Comparison of ENCODE assay signal across 15 mouse cellular contexts in genomic region chr12:87137439-87138341, GRCm38 (mm10). TPM values are rescaled to one million over a fixed set of nuclear protein-coding genes. Genes with fewer than 3 reads are reported as not detected.
DNase-seq lines count a peak whose midpoint lies in the region; ATAC-seq lines count a peak whose summit lies in the region.
"Had no signal": no experiment of that assay in that cellular context is flagged by ENCODE, and none has a peak within 500 bp of the region (broad histone marks: within the 10 kb centered on the region; RNA-seq: fewer than 3 reads in every experiment).

No protein-coding gene starts in this region.

- ATAC-seq in embryonic facial prominence, embryonic 12.5 days (ENCODE audit: insufficient number of reproducible peaks, insufficient read depth, low FRiP score, low TSS enrichment) = 0 out of 2 replicates have a peak, but pooled peaks have one; percentile 52
- peak; percentile 69; the same call in 1 of the 2 replicates for ATAC-seq in hindbrain, embryonic 13.5 days (ENCODE audit: low FRiP score)
- peak; percentile 75; the same call in 1 of the 2 replicates for ATAC-seq in midbrain, embryonic 16.5 days

- H3K27ac ChIP-seq in embryonic facial prominence, embryonic 12.5 days = no peak overlapping the region
- H3K27ac ChIP-seq in hindbrain, embryonic 13.5 days = peak overlapping the region; percentile 78
- H3K27ac ChIP-seq in midbrain, embryonic 16.5 days (ENCODE audit: low read length) = peak overlapping the region; percentile 55; the same call in 1 of the 2 replicates
- H3K27ac ChIP-seq: liver, embryonic 14.5 days had no signal

- DNase-seq in brain, adult 2 months (ENCODE audit: low read depth, low spot score) = peak; percentile 35
- no peak for DNase-seq in kidney, adult 8-10 months
- DNase-seq in urinary bladder, postnatal 14 days (ENCODE audit: low spot score) = no peak
- no peak for DNase-seq in layer of hippocampus, postnatal 14 days (ENCODE audit: low spot score in 2 of 2)
- DNase-seq: cerebellum, adult 9-10 months; heart, adult 11 months; heart, postnatal 4 days; kidney, postnatal 14 days; lung, postnatal 4 days; spleen, adult 18-20 months; thymus, adult 18-20 months had no signal

- H3K36me3 ChIP-seq in embryonic facial prominence, embryonic 12.5 days = no peaks in the 10 kb centered on the region; the same call in 1 of the 2 replicates
- H3K36me3 ChIP-seq in hindbrain, embryonic 13.5 days = peaks cover 27% of the 10 kb centered on the region
- 0 out of 2 replicates have a peak, but pooled peaks cover 2% of the 10 kb centered on the region for H3K36me3 ChIP-seq in midbrain, embryonic 16.5 days (ENCODE audit: control insufficient read depth, insufficient read depth, low read length)

- H3K27me3 ChIP-seq in embryonic facial prominence, embryonic 12.5 days = no peaks in the 10 kb centered on the region
- H3K27me3 ChIP-seq in hindbrain, embryonic 13.5 days = no peaks in the 10 kb centered on the region
- no peaks in the 10 kb centered on the region for H3K27me3 ChIP-seq in midbrain, embryonic 16.5 days (ENCODE audit: control insufficient read depth, insufficient read depth, low read depth, low read length)

- no peak overlapping the region for H3K4me3 ChIP-seq in embryonic facial prominence, embryonic 12.5 days
- H3K4me3 ChIP-seq in hindbrain, embryonic 13.5 days = no peak overlapping the region
- H3K4me3 ChIP-seq in midbrain, embryonic 16.5 days (ENCODE audit: low read depth, low read length) = no peak overlapping the region

- H3K9me3 ChIP-seq in embryonic facial prominence, embryonic 12.5 days = no peaks in the 10 kb centered on the region
- H3K9me3 ChIP-seq in hindbrain, embryonic 13.5 days = no peaks in the 10 kb centered on the region
- H3K9me3 ChIP-seq in midbrain, embryonic 16.5 days (replicated peaks; ENCODE audit: control insufficient read depth, low read length, poor library complexity, severe bottlenecking) = no peaks in the 10 kb centered on the region

- no peaks in the 10 kb centered on the region for H3K4me1 ChIP-seq in embryonic facial prominence, embryonic 12.5 days
- H3K4me1 ChIP-seq in hindbrain, embryonic 13.5 days (replicated peaks) = peaks cover 12% of the 10 kb centered on the region
- H3K4me1 ChIP-seq in midbrain, embryonic 16.5 days (ENCODE audit: control insufficient read depth, insufficient read depth, low read length) = no peaks in the 10 kb centered on the region; the same call in 1 of the 2 replicates

- WGBS in embryonic facial prominence, embryonic 12.5 days = 75% methylated on average over 15 of the region's 15 CpGs
- 55% methylated on average over 15 of the region's 15 CpGs for WGBS in hindbrain, embryonic 13.5 days
- whole genome bisulfite sequencing in midbrain, embryonic 16.5 days = 51% methylated on average over 15 of the region's 15 CpGs

- no peak overlapping the region for H3K9ac ChIP-seq in embryonic facial prominence, embryonic 12.5 days
- no peak overlapping the region for H3K9ac ChIP-seq in hindbrain, embryonic 13.5 days
- H3K9ac ChIP-seq in midbrain, embryonic 16.5 days (ENCODE audit: low read depth, low read length) = no peak overlapping the region
- H3K9ac ChIP-seq: liver, embryonic 14.5 days had no signal

- H3K4me2 ChIP-seq in embryonic facial prominence, embryonic 12.5 days (replicated peaks) = no peak overlapping the region
- no peak overlapping the region for H3K4me2 ChIP-seq in hindbrain, embryonic 13.5 days
- H3K4me2 ChIP-seq in midbrain, embryonic 16.5 days (ENCODE audit: low read length) = no peak overlapping the region

RNA-seq across cellular contexts. Expression of gene Gstz1, which starts 9.3 kb away (rescaled TPM):
- polyA plus RNA-seq in embryonic facial prominence, embryonic 12.5 days (2016; fragmentation: Nextera tagmentation; extraction: Ambion mirVana) = 29.5 and 32.5 TPM in 2 replicates
- 29.6 and 32.6 TPM in 2 replicates for polyA plus RNA-seq in hindbrain, embryonic 13.5 days (2015; fragmentation: Nextera tagmentation; extraction: Ambion mirVana)
- polyA plus RNA-seq in midbrain, embryonic 16.5 days (2015; fragmentation: Nextera tagmentation; extraction: Ambion mirVana) = 25.1 and 31.5 TPM in 2 replicates
- 10 to 100 TPM; 48.6 to 49.3 TPM for total RNA-seq in layer of hippocampus, postnatal 14 days (2021)

RNA-seq across cellular contexts. Expression of gene Pomt2, which starts 10.1 kb away (rescaled TPM):
- 15.4 and 17.3 TPM in 2 replicates for polyA plus RNA-seq in embryonic facial prominence, embryonic 12.5 days (2016; fragmentation: Nextera tagmentation; extraction: Ambion mirVana)
- polyA plus RNA-seq in hindbrain, embryonic 13.5 days (2015; fragmentation: Nextera tagmentation; extraction: Ambion mirVana) = 11.5 and 12.9 TPM in 2 replicates
- polyA plus RNA-seq in midbrain, embryonic 16.5 days (2015; fragmentation: Nextera tagmentation; extraction: Ambion mirVana) = 15.6 and 16.1 TPM in 2 replicates
- 10 to 100 TPM; 19.0 to 21.3 TPM for total RNA-seq in layer of hippocampus, postnatal 14 days (2021)

RNA-seq across cellular contexts. Expression of gene Ngb, which starts 35.4 kb away (rescaled TPM):
- polyA plus RNA-seq in embryonic facial prominence, embryonic 12.5 days (2016; fragmentation: Nextera tagmentation; extraction: Ambion mirVana) = 0.39 and 0.42 TPM in 2 replicates
- 0.94 and 1.2 TPM in 2 replicates for polyA plus RNA-seq in hindbrain, embryonic 13.5 days (2015; fragmentation: Nextera tagmentation; extraction: Ambion mirVana)
- polyA plus RNA-seq in midbrain, embryonic 16.5 days (2015; fragmentation: Nextera tagmentation; extraction: Ambion mirVana) = 8.5 and 10.8 TPM in 2 replicates
- 1 to 10 TPM; 1.5 to 2.6 TPM for total RNA-seq in layer of hippocampus, postnatal 14 days (2021)
- total RNA-seq: heart, postnatal 4 days had no signal
